Mouse (Mus musculus) v-Abl transformed pro-B cells (cell line): ENCODE results near the gene Hpse2.

Experiments used
- in situ Hi-C, 2 experiments: fragments of 400-800 bp; cut with MboI; formaldehyde crosslinking; loops; one replicate each; pipeline ENCODE4 v1.15.1; 2025; ENCODE audit not compliant: unreplicated experiment in 2 of 2

Gene Hpse2

DNA sequence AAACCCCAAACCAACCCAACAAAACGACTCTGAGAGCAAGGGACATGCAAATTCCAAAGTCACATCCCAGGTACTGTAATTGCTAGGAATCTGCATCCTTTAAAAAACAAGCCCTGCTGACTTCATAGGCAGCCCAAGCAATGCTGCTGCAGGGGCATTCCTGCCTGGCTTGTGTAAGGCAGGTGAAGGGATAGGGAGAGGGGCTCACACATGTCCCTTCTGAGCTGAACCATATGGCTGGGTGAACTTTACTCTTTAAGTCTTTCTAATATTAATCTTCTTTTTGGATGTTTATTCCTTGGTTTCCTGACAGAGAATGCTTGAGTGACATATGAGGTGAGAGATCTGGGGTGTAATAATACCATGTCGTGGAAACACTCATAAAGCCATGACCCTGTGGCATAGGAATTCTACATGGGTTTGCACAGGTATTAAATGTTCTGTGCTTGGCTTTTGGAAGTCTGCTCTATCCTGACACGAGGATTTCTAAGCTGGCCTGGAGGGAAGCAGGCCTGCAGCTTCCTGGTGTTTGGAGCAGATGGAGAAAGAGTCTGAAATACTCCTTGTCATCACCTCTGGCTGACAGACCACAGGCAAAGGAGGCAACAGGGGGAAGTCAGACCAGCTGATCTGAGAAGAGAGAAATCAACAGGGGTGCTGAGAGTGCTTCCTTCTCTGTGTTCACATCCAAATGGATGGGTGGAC, 519.0 kb downstream of the Hpse2 start:
- in situ Hi-C loops: no loop called here

DNA sequence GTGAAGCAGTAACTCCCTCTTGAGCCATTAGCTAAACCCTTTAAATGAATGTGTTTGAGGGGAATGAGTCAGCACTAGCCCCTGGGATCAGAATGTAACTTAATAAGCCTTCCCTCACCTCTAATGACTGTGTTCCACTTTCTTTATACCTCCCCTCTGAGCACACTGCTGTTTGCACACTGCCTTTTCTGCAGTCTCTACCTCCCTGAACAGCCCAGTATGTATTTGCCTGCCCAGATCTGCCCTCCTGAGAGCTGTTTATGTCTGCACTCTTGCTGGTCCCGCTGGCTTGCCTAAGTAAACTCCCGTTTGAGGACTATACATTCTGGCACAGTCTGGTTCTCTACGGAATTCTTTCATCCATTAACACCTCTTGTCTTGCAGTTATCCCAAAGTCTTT, 525.1 kb downstream of the Hpse2 start:
- in situ Hi-C loops: no loop called here

DNA sequence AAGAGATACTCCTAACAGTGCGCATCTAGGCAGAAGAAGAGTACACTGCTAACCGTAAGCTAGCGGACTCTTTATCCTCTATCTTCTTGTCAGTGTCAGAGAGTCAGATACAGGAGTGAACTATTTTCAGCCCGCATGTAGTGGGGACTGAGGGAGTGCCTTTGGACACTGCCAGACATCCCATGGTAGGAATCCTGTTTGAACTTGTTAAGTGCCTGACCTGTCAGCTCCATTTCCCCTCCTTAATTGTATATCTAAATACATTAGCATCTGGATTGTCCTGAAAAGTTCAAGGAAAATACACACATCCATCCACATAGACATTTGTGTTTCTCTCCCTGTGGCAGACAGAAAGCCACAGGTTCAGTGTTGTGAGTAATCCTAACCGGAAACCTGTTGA, 531.1 kb downstream of the Hpse2 start:
- in situ Hi-C loops: no loop called here

DNA sequence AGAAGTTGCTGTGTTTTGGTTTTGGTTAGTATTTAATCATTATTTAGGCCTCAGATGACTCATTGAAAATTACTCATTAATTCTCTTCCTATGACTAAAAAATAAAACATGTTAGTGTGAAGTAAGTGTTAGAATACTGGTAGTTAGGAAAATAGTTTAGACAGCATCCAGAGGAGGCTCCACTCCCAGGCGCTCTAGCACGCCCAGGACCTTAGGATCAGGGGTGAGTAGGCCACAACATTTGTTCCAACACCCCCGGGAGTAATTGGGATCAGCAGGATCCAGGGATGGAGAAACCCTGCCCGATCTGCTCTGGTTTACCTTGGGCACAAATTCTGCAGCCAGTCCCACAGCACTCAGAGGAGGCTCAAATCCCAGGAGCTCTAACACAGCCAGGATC, 532.5 kb downstream of the Hpse2 start:
- in situ Hi-C loops: no loop called here

DNA sequence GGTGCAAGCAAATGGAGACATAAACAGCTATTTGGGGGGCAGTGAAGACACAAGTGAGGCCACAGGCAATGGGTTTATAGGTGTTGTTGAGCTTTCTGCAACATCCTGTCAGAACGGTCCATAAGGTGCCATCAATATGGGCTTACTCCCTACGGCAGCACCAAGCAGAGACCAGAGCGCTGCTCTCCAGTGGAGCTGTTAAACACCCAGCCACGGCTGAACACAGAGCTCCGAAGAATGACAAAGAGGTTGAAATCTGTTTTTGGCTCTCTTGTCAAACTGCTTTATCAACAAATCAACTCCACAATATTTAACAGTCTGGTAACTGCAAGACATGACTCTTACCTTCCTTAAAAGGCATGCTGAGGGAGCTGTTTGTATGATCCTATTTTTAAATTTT, 537.7 kb downstream of the Hpse2 start:
- in situ Hi-C loops: no loop called here

DNA sequence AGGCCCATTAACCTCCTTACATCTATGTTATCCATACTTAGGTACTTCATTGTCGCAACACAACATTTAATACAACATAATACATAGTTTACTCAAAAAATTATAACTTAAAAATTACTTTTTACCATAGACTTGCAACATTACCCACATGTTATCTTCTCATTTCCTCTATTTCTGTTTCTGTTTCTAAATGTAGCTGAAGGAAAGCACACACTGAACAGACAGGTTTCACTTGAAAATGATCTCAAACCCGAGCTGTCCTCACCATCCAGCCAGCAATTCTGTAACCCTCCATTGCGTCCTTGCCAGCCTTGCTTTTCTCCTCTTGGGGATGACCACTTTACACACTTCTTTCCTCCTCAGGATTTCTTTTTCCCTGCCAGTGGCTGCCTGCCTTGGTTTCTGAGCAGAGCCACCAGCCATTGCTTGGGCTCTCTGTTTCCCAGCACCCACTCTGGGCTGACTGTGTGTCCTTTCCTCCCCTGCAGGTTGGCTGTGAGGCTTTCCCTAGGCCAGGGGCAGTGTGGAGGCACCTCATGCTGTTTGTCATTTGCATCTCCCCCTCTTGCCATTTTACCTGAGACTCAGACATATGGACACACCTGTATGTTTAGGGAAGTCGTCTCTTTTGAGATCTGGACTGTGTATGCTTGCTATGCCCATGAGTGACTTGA, 548.4 kb downstream of the Hpse2 start:
- in situ Hi-C loops: no loop called here

DNA sequence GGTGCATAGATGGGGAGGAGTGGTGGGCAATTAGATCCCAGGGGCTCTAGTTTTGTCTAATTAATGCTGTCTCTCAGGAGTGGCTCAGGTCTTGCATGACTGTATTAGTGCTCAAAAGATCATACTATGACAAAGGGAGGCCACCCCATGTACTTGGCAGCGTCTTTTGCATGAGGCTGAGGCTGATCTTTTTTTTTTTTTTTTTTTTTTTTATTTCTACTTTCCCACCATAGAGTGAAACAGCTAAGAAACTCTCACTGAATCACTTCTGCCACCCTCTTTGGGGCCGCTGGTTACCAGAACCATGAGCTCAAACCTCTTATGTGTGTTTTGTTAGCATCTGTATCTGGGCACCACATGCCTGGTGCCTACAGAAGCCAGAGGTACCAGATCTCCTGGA, 549.0 kb downstream of the Hpse2 start:
- in situ Hi-C loops: no loop called here

DNA sequence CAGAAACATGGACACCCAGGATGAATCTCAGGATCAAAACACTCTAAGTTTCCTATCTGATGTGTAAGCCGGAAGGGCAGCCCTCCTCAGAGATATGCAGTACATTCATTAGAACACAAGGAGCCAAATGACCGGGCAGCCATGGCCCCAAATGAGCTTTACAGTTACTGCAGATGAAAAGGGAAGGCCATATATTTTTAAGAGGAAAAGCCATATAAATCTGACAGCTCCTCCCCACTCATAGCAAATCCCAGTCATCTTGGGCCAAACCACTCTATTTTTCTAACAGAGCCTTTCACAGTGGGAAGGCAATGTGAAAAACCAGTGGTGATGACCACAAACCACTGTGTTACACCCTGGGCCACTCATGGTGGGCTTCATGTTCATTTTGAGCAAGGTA, 549.9 kb downstream of the Hpse2 start:
- in situ Hi-C loops: no loop called here

DNA sequence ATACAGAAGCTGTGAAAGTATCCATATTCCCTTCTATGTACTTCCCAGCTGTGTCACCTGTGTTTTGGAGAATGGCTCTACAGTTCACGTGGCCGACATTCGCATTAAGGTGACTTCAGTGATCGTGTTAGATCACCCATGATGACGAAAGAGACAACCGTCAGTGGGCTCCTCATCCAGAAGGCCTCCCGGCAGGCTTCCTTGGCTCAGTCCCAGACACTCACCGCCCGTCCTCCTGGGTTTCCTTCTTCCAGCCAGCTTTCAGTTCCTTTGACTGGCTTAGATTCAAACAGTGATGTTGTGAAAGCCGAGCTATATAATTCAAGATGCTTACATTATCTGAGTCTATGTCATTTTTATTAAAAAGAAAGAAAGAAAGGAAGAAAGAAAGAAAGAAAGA, 550.6 kb downstream of the Hpse2 start:
- in situ Hi-C loops: no loop called here

DNA sequence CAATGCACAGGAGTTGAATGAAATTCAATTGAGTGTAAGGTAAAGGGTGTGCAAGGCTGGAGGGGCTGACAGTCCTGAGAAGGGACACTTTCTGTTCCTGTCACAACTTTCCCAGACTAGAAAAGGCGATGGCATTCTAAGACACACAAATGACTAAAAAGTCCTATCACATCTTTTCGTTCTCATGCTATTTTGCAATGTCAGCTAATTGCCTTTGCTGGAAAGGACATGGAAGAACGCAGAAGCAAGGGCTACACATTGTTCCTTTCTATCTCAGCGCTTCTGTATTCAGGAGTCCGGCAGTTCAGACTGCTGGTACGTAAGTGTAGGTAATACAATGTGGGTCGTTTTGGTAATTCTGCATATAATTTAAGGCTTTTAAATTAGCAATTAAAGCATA, 555.0 kb downstream of the Hpse2 start:
- in situ Hi-C loops: no loop called here

DNA sequence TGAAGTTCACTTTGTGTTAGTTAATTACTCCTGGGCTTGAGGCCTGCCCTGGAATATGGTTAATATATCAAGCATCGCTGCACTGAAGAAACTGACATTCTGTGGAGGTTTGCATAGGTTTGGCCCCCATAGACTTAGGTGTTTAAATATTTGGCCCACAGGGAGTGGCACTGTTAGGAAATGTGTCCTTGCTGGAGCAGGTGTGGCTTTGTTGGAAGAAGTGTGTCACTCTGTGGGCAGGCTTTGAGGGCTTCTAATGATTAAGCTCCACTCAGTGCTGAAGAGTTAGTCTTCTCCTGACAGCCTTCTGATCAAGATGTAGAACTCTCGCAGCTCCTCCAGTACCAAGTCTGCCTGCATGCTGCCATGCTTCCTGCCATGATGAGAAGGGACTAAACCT, 555.9 kb downstream of the Hpse2 start:
- in situ Hi-C loops: no loop called here

DNA sequence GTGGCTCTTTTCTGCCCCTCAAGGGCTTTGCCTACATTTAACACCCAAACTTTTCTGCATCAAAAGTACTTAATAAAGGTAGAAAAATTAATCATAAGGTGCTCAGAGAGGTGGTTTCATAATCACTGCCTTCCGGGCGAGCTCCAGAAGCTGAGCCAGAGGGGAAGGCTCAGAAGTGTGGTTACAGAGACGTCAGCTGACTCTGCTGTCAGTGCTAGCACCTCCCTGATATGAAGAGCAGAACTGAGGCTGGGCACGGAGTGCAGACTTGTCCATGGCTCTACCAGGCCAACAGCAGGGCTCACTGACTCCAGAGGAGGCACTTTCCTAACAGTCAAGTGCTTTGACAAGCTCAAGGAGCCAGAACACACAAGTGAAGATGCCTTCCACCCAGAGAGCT, 559.0 kb downstream of the Hpse2 start:
- in situ Hi-C loops: no loop called here

DNA sequence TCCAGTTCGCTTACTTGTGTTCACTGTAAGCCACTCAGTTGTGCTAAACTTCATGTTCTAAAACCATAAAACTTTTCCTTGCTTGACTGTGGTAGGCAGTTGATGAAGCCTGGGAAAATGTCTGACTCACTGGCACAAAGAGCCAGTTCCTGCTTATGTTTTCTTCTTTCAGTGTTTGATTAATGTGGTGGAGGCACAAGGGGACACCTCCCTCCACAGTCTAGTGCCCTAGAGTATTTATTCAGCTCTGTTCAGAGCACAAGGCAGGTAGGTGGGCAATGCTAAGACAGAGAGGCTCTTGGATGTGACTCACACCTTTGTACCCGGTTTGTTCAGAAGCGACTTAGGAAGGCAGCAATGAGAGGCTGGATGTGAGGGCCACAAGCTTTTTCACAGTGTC, 560.3 kb downstream of the Hpse2 start:
- in situ Hi-C loops: no loop called here

DNA sequence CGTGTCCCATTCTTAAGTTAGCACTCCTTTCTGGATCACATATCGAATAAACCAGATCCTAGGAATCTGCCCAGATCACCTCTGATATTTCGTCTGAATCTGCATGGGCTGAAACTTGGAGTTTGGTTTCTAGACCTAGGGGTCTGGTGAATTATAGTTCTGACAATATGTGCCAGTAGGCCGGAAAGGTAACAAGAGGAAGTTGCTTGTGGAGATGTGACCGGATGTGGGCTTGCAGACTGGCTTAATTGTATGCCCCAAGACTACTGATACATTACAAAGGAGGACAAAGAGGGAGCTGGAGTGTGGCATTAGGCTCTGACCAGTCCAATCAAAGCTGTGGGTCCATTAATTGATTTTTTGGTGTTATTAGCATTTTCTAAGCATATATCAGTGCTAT, 568.0 kb downstream of the Hpse2 start:
- in situ Hi-C loops: no loop called here

DNA sequence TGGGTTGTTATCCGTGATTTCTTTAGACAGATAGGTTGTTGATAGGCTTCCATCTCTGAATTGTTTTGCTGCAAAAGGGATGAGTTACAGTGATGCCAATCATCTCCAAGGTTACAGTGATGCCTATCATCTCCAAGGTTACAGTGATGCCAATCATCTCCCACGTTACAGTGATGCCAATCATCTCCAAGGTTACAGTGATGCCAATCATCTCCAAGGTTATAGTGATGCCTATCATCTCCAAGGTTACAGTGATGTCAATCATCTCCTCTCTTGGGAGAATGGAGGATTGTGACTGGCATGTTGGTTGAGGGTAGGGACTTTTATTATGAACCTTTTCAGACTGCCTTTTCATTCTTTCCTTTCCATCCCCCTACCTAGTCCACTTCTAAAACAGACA, 570.4 kb downstream of the Hpse2 start:
- in situ Hi-C loops: no loop called here

DNA sequence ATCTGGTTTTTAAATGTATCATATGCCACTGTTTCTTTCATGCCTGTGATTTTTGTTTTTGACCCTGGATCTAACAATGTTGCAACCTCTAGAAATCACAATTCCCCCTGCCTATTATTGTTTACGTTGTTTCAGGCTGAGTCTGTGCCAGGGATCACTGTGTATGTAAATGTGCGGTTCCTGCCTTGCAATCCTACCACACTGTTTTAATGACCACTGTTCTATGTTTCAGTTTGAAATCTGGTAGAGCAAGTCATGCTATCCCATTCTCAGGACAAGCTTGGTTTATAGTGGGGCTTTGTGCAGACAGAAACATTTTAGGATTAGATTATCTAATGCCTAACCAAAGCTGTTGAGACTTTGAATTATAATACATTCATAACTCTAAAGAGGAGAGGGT, 571.9 kb downstream of the Hpse2 start:
- in situ Hi-C loops: no loop called here

DNA sequence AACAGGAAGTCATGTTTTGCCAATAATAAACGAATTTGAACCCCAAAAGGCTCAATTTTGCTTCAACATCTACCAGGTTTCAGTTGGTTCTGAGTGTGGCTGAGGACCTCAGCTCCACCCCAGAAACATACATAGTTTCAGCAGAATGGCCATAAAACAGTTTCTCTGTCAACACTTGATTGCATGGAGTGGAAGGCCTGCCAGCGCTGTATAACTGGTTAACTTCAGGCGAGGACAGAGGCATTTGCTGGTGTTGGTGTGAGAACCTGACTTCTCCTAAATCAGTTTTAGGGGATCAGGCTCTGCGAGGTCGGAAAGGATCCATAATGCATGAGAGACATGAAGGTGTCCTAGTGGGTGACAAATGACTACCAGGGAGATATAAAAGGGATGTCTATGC, 578.0 kb downstream of the Hpse2 start:
- in situ Hi-C loops: no loop called here

DNA sequence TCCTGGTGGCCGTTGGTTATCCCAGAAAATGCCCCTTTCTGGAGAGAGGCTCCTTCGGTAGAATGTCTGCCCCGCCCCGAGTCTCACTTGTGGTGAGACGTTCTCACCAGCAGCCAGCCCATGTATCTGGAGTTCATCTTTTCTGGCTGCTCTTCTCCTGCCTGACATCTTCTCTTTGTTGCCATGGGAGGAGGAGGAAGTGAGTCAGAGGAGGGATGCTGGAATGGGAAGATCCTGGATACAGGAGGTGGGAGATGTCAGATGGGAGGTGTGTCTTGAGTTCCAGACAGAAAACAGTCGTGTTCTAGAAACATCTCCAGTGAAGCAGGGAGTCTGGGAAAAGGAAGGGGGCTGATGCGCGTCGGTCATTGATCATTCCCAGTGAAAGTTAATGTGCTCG, 578.7 kb downstream of the Hpse2 start:
- in situ Hi-C loops: loop anchor here in 1 of 2 experiments (5.0 kb wide), 1 partner anchor 107 kb away; no protein-coding TSS in a partner anchor

DNA sequence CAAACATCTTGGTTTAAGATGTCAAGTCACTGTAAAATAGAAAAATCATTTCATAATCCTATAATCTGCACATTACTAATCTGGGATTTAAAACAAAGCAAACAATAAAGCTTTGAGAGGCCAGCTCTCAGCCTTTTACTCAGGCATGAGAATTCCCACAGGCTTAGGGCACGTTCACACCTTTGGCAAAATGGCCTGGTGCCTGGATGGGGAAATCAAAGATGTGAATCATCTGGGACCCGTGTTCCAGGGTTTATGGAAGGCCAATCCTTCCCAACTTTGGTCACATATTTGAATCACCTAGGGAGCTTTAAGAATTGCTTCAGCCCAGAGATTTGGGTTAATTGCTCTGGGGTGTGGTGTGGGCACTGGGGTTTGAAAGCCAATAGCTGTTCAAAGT, 590.3 kb downstream of the Hpse2 start:
- in situ Hi-C loops: loop anchor here (5.0 to 25.0 kb wide), 6 partner anchors 594 to 964 kb away; partner anchors contain the start of genes Slc25a28 (in 2 of the 2), Cox15 (in 1 of the 2) and Cutc (in 1 of the 2)

DNA sequence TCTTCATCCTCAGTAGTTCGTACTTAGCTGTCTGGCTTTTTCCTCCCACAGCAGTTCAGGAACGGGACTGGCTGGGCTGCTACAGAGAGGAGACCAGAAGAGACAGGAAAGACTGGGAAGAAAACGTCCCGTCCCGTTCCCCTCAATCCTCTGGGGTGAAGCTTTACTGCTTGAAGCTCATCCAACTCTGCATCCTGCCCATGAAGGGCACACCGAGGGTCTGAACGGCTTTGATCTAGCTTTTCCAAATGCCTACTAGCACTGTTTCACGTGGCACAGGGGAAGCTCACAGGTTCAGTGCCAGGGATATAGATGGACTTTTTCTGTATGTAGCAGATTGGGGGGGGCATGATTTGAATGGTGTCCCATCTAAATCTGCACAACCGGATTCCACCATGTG, 592.4 kb downstream of the Hpse2 start:
- in situ Hi-C loops: loop anchor here (5.0 to 25.0 kb wide), 6 partner anchors 596 to 966 kb away; partner anchors contain the start of genes Slc25a28 (in 2 of the 2), Cox15 (in 1 of the 2) and Cutc (in 1 of the 2)

DNA sequence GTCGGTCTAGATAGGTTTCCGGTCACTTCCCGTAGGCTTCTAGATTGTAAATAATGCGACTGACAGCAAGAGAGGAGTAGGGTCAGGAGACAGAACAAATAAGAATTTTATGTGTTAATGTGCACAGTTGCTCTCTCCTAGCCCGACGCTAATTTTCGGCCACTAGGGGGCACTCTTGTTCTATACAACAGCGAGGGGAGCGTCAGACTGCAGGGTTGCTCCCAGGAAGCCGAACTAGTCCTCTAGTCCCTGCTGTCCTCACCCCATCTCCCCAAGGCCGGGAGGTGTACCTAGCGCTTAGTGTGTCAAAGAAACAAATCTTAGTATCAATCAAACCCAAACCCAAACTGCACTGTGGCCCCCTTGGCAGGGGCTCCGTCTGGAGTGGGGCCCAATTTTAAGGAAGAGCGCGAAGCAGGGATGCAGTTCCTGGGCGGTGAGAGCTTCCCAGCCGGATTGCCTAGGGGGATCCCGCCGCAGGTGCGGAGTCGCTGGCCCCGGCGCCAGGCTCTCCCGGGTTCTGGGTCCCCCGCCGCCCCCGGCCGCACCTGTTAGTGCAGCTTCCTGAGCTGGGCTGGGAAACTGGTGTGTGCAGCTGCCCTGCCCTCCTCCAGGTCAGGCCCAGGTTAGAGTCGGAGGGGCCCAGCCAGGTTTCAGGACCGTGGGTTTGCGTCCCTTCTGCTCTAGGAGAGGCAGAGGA, 593.1 kb downstream of the Hpse2 start:
- in situ Hi-C loops: loop anchor here (5.0 to 25.0 kb wide), 6 partner anchors 597 to 967 kb away; partner anchors contain the start of genes Slc25a28 (in 2 of the 2), Cox15 (in 1 of the 2) and Cutc (in 1 of the 2)
